ENCODE assay signal across 9 mouse cellular contexts in genomic region chr2:77309313-77309712, GRCm38 (mm10). TPM values are rescaled to one million over a fixed set of nuclear protein-coding genes. Genes with fewer than 3 reads are reported as not detected.
A peak's percentile ranks its signal among the peaks of the same experiment; 100 is the strongest.
DNase-seq lines count a peak whose midpoint lies in the region; ATAC-seq and TF ChIP-seq lines count a peak whose summit lies in the region.
"Had no signal": no experiment of that assay in that cellular context is flagged by ENCODE, and none has a peak within 500 bp of the region (broad histone marks: within the 10 kb centered on the region; RNA-seq: fewer than 3 reads in every experiment).

No protein-coding gene starts in this region.

- WGBS in kidney, embryonic 14.5 days, result 55% methylated on average over 7 of the region's 7 CpGs
- WGBS in liver, postnatal 0 days (ENCODE audit: insufficient replicate concordance), result 53% methylated on average over 7 of the region's 7 CpGs
- WGBS in stomach, postnatal 0 days, result 60% methylated on average over 7 of the region's 7 CpGs

- ATAC-seq in kidney, embryonic 14.5 days (ENCODE audit: low FRiP score, low TSS enrichment), result no peak
- ATAC-seq in Patski, result no peak
- ATAC-seq in liver, postnatal 0 days, result no peak
- peak; percentile 57; the same call in 1 of the 2 replicates for ATAC-seq in stomach, postnatal 0 days (ENCODE audit: low FRiP score, low TSS enrichment)

- no peak overlapping the region for H3K4me3 ChIP-seq in kidney, embryonic 14.5 days (ENCODE audit: low read length)
- no peak overlapping the region for H3K4me3 ChIP-seq in liver, postnatal 0 days (ENCODE audit: low read depth, low read length)
- H3K4me3 ChIP-seq in stomach, postnatal 0 days (ENCODE audit: low read depth, low read length), result no peak overlapping the region
- H3K4me3 ChIP-seq: lung, embryonic 15.5 days had no signal

- no peaks in the 10 kb centered on the region for H3K9me3 ChIP-seq in kidney, embryonic 14.5 days (ENCODE audit: control insufficient read depth, low read length)
- no peaks in the 10 kb centered on the region for H3K9me3 ChIP-seq in liver, postnatal 0 days (ENCODE audit: low read length)
- H3K9me3 ChIP-seq in stomach, postnatal 0 days (ENCODE audit: control insufficient read depth, low read length), result no peaks in the 10 kb centered on the region
- H3K9me3 ChIP-seq: lung, embryonic 15.5 days had no signal

- peak; percentile 57 for TF ChIP-seq CTCF in Patski (IDR thresholded peaks at IDR 0.05)
- peak; percentile 66 for TF ChIP-seq CTCF in liver, postnatal 0 days (IDR thresholded peaks at IDR 0.05; ENCODE audit: low read depth)
- TF ChIP-seq CTCF in stomach, postnatal 0 days (IDR thresholded peaks at IDR 0.05; ENCODE audit: low read depth), result peak; percentile 66

- H3K27me3 ChIP-seq in kidney, embryonic 14.5 days (ENCODE audit: control insufficient read depth, insufficient read depth, low read length), result no peaks in the 10 kb centered on the region
- H3K27me3 ChIP-seq in Patski, result no peaks in the 10 kb centered on the region
- no peaks in the 10 kb centered on the region for H3K27me3 ChIP-seq in liver, postnatal 0 days (ENCODE audit: insufficient read depth, low read length)
- no peaks in the 10 kb centered on the region for H3K27me3 ChIP-seq in stomach, postnatal 0 days (ENCODE audit: control insufficient read depth, insufficient read depth, low read length)
- H3K27me3 ChIP-seq: lung, embryonic 15.5 days had no signal

- intact Hi-C loops in heart, postnatal 14 days (cut with DNase I), result loop anchor here (5.0 kb wide), 1 partner anchor 33 kb away; no protein-coding TSS in a partner anchor

- POLR2A ChIA-PET in Patski (lab: Charles Lee), result no interaction called here

- H3K36me3 ChIP-seq in kidney, embryonic 14.5 days (ENCODE audit: control insufficient read depth, insufficient read depth, low read length), result no peaks in the 10 kb centered on the region
- H3K36me3 ChIP-seq in liver, postnatal 0 days (replicated peaks; ENCODE audit: insufficient read depth, low read length), result no peaks in the 10 kb centered on the region
- H3K36me3 ChIP-seq in stomach, postnatal 0 days (ENCODE audit: control insufficient read depth, insufficient read depth, low read length), result no peaks in the 10 kb centered on the region
- H3K36me3 ChIP-seq: lung, embryonic 15.5 days had no signal

- no peak overlapping the region for H3K9ac ChIP-seq in kidney, embryonic 14.5 days (ENCODE audit: low read depth, low read length)
- no peak overlapping the region for H3K9ac ChIP-seq in liver, postnatal 0 days (replicated peaks)
- H3K9ac ChIP-seq in stomach, postnatal 0 days (ENCODE audit: low read length), result no peak overlapping the region
- H3K9ac ChIP-seq: lung, embryonic 15.5 days had no signal

- TF ChIP-seq EP300 in liver, postnatal 0 days (IDR thresholded peaks at IDR 0.05; ENCODE audit: low read depth), result no peak
- no peak for TF ChIP-seq EP300 in stomach, postnatal 0 days (optimal IDR thresholded peaks at IDR 0.05)

- H3K27ac ChIP-seq in kidney, embryonic 14.5 days (ENCODE audit: low read depth, low read length), result no peak overlapping the region
- no peak overlapping the region for H3K27ac ChIP-seq in liver, postnatal 0 days (ENCODE audit: low read depth)
- H3K27ac ChIP-seq in stomach, postnatal 0 days (replicated peaks), result no peak overlapping the region
- H3K27ac ChIP-seq: lung, embryonic 15.5 days had no signal

- DNase-seq in kidney, adult 18-20 months, result peak; percentile 77
- no peak for DNase-seq in Patski (ENCODE audit: low read depth, low spot score)
- DNase-seq in cerebellum, postnatal 14 days, result peak; percentile 5 to 16
- DNase-seq in heart, postnatal 14 days, result peak; percentile 53 to 75
- DNase-seq in liver, postnatal 0 days, result peak; percentile 67
- DNase-seq in stomach, postnatal 0 days (ENCODE audit: low spot score), result peak; percentile 73
- no peak for DNase-seq in frontal cortex, postnatal 25 days (ENCODE audit: low spot score in 2 of 2)

- no peaks in the 10 kb centered on the region for H3K4me1 ChIP-seq in kidney, embryonic 14.5 days (ENCODE audit: control insufficient read depth, insufficient read depth, low read length)
- no peaks in the 10 kb centered on the region for H3K4me1 ChIP-seq in liver, postnatal 0 days (ENCODE audit: insufficient read depth)
- no peaks in the 10 kb centered on the region for H3K4me1 ChIP-seq in stomach, postnatal 0 days (replicated peaks; ENCODE audit: control insufficient read depth, insufficient read depth)
- H3K4me1 ChIP-seq: lung, embryonic 15.5 days had no signal

- in situ Hi-C loops in Patski (cut with MboI; ENCODE audit: low pct_unique_long_range_greater_than_20kb), result no loop called here

- CTCF ChIA-PET in Patski (lab: Charles Lee), result interaction anchor here (1.0 to 1.8 kb wide), 3 partner anchors 13 to 33 kb away, joined by 3 to 5 read pairs (median 5); no protein-coding TSS in a partner anchor

- no peak overlapping the region for H3K4me2 ChIP-seq in kidney, embryonic 14.5 days (replicated peaks; ENCODE audit: low read depth, low read length)
- no peak overlapping the region for H3K4me2 ChIP-seq in liver, postnatal 0 days (ENCODE audit: low read depth, low read length)
- no peak overlapping the region for H3K4me2 ChIP-seq in stomach, postnatal 0 days (replicated peaks; ENCODE audit: low read depth)
- H3K4me2 ChIP-seq: lung, embryonic 15.5 days had no signal

RNA-seq across cellular contexts. Expression of gene Sestd1, which starts 28.9 kb away (rescaled TPM):
- polyA plus RNA-seq in kidney, embryonic 14.5 days (2014; fragmentation: Nextera tagmentation; extraction: Ambion mirVana), result 20.1 and 37.6 TPM in 2 replicates
- polyA plus RNA-seq in Patski (2021), result 36.2 TPM
- 10 to 100 TPM; 23.5 to 25.0 TPM for total RNA-seq in heart, postnatal 14 days (2021)
- polyA plus RNA-seq in liver, postnatal 0 days (2015; fragmentation: Nextera tagmentation; extraction: Ambion mirVana), result 0.44 and 0.61 TPM in 2 replicates
- polyA plus RNA-seq in stomach, postnatal 0 days (2015; fragmentation: Nextera tagmentation; extraction: Ambion mirVana), result 7.5 and 7.6 TPM in 2 replicates

Comparison
In these comparisons a context has a peak if more than half of its experiments do, and no peak if none do; other contexts are left out.
1. DNase-seq: peak in kidney, adult 18-20 months (single experiment), cerebellum, postnatal 14 days (2 of 2), heart, postnatal 14 days (2 of 2), liver, postnatal 0 days (single experiment) and stomach, postnatal 0 days (single experiment); none in Patski (single experiment) and frontal cortex, postnatal 25 days (0 of 2).
2. Peak in every context shown above with its lines, with median percentiles within 50 percentile points of each other: CTCF ChIP-seq.